8 mouse cellular contexts compared by ENCODE assay signal in the genomic region with DNA sequence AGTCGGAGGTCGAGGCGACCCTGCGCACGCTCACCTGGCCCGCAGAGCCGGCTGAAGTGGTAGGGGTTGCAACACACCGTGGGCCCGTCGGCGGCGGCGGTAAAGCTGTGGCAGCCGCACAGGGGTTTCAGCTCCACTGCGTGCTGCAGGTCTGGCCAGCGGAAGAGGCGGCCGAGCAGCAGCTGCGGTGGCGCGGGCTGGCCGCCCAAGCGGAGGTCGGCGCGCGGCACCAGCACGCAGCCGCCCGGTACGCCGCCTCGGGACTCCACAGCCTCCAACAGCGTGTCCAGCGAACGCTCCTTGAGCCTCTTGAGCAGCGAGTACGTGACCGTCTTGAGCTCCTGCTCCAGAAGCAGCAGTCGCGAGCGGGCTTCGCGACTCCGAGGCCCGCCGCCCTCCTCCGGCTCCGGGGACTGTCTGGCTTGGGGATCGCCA. TPM values are rescaled to one million over a fixed set of nuclear protein-coding genes. Genes with fewer than 3 reads are reported as not detected.
DNase-seq lines count a peak whose midpoint lies in the region; ATAC-seq and TF ChIP-seq lines count a peak whose summit lies in the region.

No protein-coding gene starts in this region.

- no peak for TF ChIP-seq CTCF in C2C12 (IDR thresholded peaks at IDR 0.05; ENCODE audit: control insufficient read depth, insufficient read depth, insufficient read length)
- no peak for TF ChIP-seq CTCF in hindbrain, postnatal 0 days (IDR thresholded peaks at IDR 0.05; ENCODE audit: low read depth)
- TF ChIP-seq CTCF in lung, embryonic 14.5 days (IDR thresholded peaks at IDR 0.05; ENCODE audit: low read depth), result no peak
- no peak for TF ChIP-seq CTCF in stomach, postnatal 0 days (IDR thresholded peaks at IDR 0.05; ENCODE audit: low read depth)

- no peak for TF ChIP-seq EP300 in stomach, postnatal 0 days (optimal IDR thresholded peaks at IDR 0.05)

- ATAC-seq in hindbrain, postnatal 0 days, result no peak
- ATAC-seq in lung, embryonic 14.5 days (ENCODE audit: insufficient read depth), result no peak
- no peak for ATAC-seq in stomach, postnatal 0 days (ENCODE audit: low FRiP score, low TSS enrichment)

- H3K9ac ChIP-seq in hindbrain, postnatal 0 days (replicated peaks; ENCODE audit: low read length), result peak overlapping the region; percentile 63
- H3K9ac ChIP-seq in lung, embryonic 14.5 days, result peak overlapping the region; percentile 99
- H3K9ac ChIP-seq in stomach, postnatal 0 days (ENCODE audit: low read length), result peak overlapping the region; percentile 96

- peaks cover 63% of the 10 kb centered on the region for H3K79me2 ChIP-seq in C2C12 (ENCODE audit: control insufficient read depth, insufficient read depth)

- under 1% methylated on average over 50 of the region's 50 CpGs for WGBS in forebrain, embryonic 10.5 days
- WGBS in hindbrain, postnatal 0 days, result under 1% methylated on average over 47 of the region's 50 CpGs
- under 1% methylated on average over 50 of the region's 50 CpGs for WGBS in lung, embryonic 14.5 days
- WGBS in stomach, postnatal 0 days, result under 1% methylated on average over 38 of the region's 50 CpGs

- no peaks in the 10 kb centered on the region for H3K9me3 ChIP-seq in forebrain, embryonic 10.5 days
- no peaks in the 10 kb centered on the region for H3K9me3 ChIP-seq in hindbrain, postnatal 0 days (ENCODE audit: low read length)
- H3K9me3 ChIP-seq in lung, embryonic 14.5 days (ENCODE audit: low read depth, low read length), result no peaks in the 10 kb centered on the region
- no peaks in the 10 kb centered on the region for H3K9me3 ChIP-seq in stomach, postnatal 0 days (ENCODE audit: control insufficient read depth, low read length)

- H3K4me3 ChIP-seq in C2C12 (ENCODE audit: insufficient read depth, poor library complexity, severe bottlenecking), result peak overlapping the region; percentile 53
- peak overlapping the region; percentile 90 for H3K4me3 ChIP-seq in forebrain, embryonic 10.5 days
- peak overlapping the region; percentile 44 for H3K4me3 ChIP-seq in hindbrain, postnatal 0 days (ENCODE audit: low read length)
- peak overlapping the region; percentile 98 for H3K4me3 ChIP-seq in lung, embryonic 14.5 days (ENCODE audit: low read depth, low read length)
- H3K4me3 ChIP-seq in stomach, postnatal 0 days (ENCODE audit: low read depth, low read length), result peak overlapping the region; percentile 81

- no peaks in the 10 kb centered on the region for H3K27me3 ChIP-seq in C2C12 (ENCODE audit: control insufficient read depth, insufficient read depth, insufficient read length)
- H3K27me3 ChIP-seq in forebrain, embryonic 10.5 days (ENCODE audit: poor library complexity, severe bottlenecking), result peaks cover 57% of the 10 kb centered on the region
- peaks cover 15% of the 10 kb centered on the region; the same call in 1 of the 2 replicates for H3K27me3 ChIP-seq in hindbrain, postnatal 0 days (ENCODE audit: insufficient read depth, low read length)
- H3K27me3 ChIP-seq in lung, embryonic 14.5 days (ENCODE audit: insufficient read depth, low read length), result no peaks in the 10 kb centered on the region
- H3K27me3 ChIP-seq in stomach, postnatal 0 days (ENCODE audit: control insufficient read depth, insufficient read depth, low read length), result no peaks in the 10 kb centered on the region

- H3K79me3 ChIP-seq in C2C12 (ENCODE audit: low read depth), result peaks cover 1% of the 10 kb centered on the region

- DNase-seq in adrenal gland, postnatal 36 days, result peak; percentile 51 to 57
- no peak for DNase-seq in adrenal gland, postnatal 10 days
- DNase-seq in forebrain, embryonic 10.5 days (ENCODE audit: extremely low spot score, low spot score), result no peak
- DNase-seq in hindbrain, postnatal 0 days (ENCODE audit: low spot score), result peak; percentile 45
- peak; percentile 54 for DNase-seq in lung, embryonic 14.5 days
- DNase-seq in stomach, postnatal 0 days (ENCODE audit: low spot score), result no peak
- DNase-seq in ovary, postnatal 14 days (ENCODE audit: low spot score), result no peak

- peak overlapping the region; percentile 59 for H3K4me2 ChIP-seq in hindbrain, postnatal 0 days (ENCODE audit: low read depth, low read length)
- peak overlapping the region; percentile 99 for H3K4me2 ChIP-seq in lung, embryonic 14.5 days
- peak overlapping the region; percentile 97 for H3K4me2 ChIP-seq in stomach, postnatal 0 days (replicated peaks; ENCODE audit: low read depth)

- H3K27ac ChIP-seq in forebrain, embryonic 10.5 days, result peak overlapping the region; percentile 97
- peak overlapping the region; percentile 66; the same call in 1 of the 2 replicates for H3K27ac ChIP-seq in hindbrain, postnatal 0 days
- H3K27ac ChIP-seq in lung, embryonic 14.5 days (ENCODE audit: low read depth), result peak overlapping the region; percentile 99
- peak overlapping the region; percentile 97 for H3K27ac ChIP-seq in stomach, postnatal 0 days (replicated peaks)

- H3K36me3 ChIP-seq in C2C12 (ENCODE audit: control insufficient read depth, insufficient read depth), result no peaks in the 10 kb centered on the region
- 0 out of 2 replicates have a peak, but pooled peaks cover 3% of the 10 kb centered on the region for H3K36me3 ChIP-seq in forebrain, embryonic 10.5 days (replicated peaks)
- H3K36me3 ChIP-seq in hindbrain, postnatal 0 days (ENCODE audit: insufficient read depth, low read length), result no peaks in the 10 kb centered on the region
- peaks cover 17% of the 10 kb centered on the region; the same call in 1 of the 2 replicates for H3K36me3 ChIP-seq in lung, embryonic 14.5 days (ENCODE audit: insufficient read depth)
- no peaks in the 10 kb centered on the region for H3K36me3 ChIP-seq in stomach, postnatal 0 days (ENCODE audit: control insufficient read depth, insufficient read depth, low read length)

- H3K4me1 ChIP-seq in forebrain, embryonic 10.5 days, result peaks cover 100% of the 10 kb centered on the region
- peaks cover 14% of the 10 kb centered on the region; the same call in 1 of the 2 replicates for H3K4me1 ChIP-seq in hindbrain, postnatal 0 days (ENCODE audit: insufficient read depth, low read length)
- H3K4me1 ChIP-seq in lung, embryonic 14.5 days (ENCODE audit: insufficient read depth), result peaks cover 19% of the 10 kb centered on the region
- H3K4me1 ChIP-seq in stomach, postnatal 0 days (replicated peaks; ENCODE audit: control insufficient read depth, insufficient read depth), result no peaks in the 10 kb centered on the region; the same call in none of the 2 replicates

- peak overlapping the region; percentile 84 for H3ac ChIP-seq in C2C12 (ENCODE audit: control insufficient read depth, insufficient read length, low read depth)

TF ChIP-seq in C2C12, 6 proteins besides CTCF, POLR2A, EP300 and RAD21:
- TF ChIP-seq MYOD1 (IDR thresholded peaks at IDR 0.05; ENCODE audit: control insufficient read depth, insufficient read length, low read depth) (no peak), USF1 (IDR thresholded peaks at IDR 0.05; ENCODE audit: low read depth) (no peak), MAX (IDR thresholded peaks at IDR 0.05) (no peak), CEBPB (IDR thresholded peaks at IDR 0.05; ENCODE audit: low read depth) (no peak), MYOG (IDR thresholded peaks at IDR 0.05; ENCODE audit: control insufficient read depth, extremely low read depth, insufficient read length) (no peak)
TF ChIP-seq in C2C12: peak in this region for 0.

RNA-seq across cellular contexts. Expression of gene Smad6, which starts 1.7 kb away (rescaled TPM):
- total RNA-seq in adrenal gland, postnatal 36 days (2021), result 10 to 100 TPM in 1 of 2 experiments, 1 to 10 TPM in 1; 6.3 to 12.7 TPM
- total RNA-seq in adrenal gland, postnatal 10 days (2021), result 10 to 100 TPM; 15.0 to 16.9 TPM
- polyA plus RNA-seq in C2C12 (2012; fragmentation: generic; extraction: Trizol), result 15.4 TPM
- 3.6 and 3.7 TPM in 2 replicates for polyA plus RNA-seq in forebrain, embryonic 10.5 days (2016; fragmentation: Nextera tagmentation; extraction: Ambion mirVana)
- total RNA-seq in hindbrain, postnatal 0 days (2014; rRNA removed), result 11.9 and 13.2 TPM in 2 replicates
- 1.3 and 1.7 TPM in 2 replicates for polyA plus RNA-seq in hindbrain, postnatal 0 days (2015; fragmentation: Nextera tagmentation; extraction: Ambion mirVana)
- polyA plus RNA-seq in lung, embryonic 14.5 days (2014; fragmentation: Nextera tagmentation; extraction: Ambion mirVana), result 13.6 and 15.3 TPM in 2 replicates
- 6.0 and 7.3 TPM in 2 replicates for polyA plus RNA-seq in stomach, postnatal 0 days (2015; fragmentation: Nextera tagmentation; extraction: Ambion mirVana)

Comparison
In these comparisons a context has a peak if more than half of its experiments do, and no peak if none do; other contexts are left out.
1. DNase-seq: peak in adrenal gland, postnatal 36 days (2 of 2), hindbrain, postnatal 0 days (single experiment) and lung, embryonic 14.5 days (single experiment); none in adrenal gland, postnatal 10 days (single experiment), forebrain, embryonic 10.5 days (single experiment), stomach, postnatal 0 days (single experiment) and ovary, postnatal 14 days (single experiment).
2. H3K4me3 ChIP-seq: peak in every context shown above with its lines; median percentile 98 in lung, embryonic 14.5 days; 90 in forebrain, embryonic 10.5 days; 81 in stomach, postnatal 0 days; 53 in C2C12; 44 in hindbrain, postnatal 0 days.
3. Peak in every context shown above with its lines, with median percentiles within 50 percentile points of each other: H3K27ac ChIP-seq, H3K4me2 ChIP-seq and H3K9ac ChIP-seq.